Mouse (Mus musculus) olfactory bulb, adult 2 months (tissue): Measurements from ENCODE around the gene Rnase4.

Source experiments
- CTCF ChIP-seq: fragments of 200-500 bp; IDR thresholded peaks from 2 replicates; pipeline ENCODE4 v1.5.1; 2012; ENCODE audit warnings: low read depth, mild to moderate bottlenecking, low read length, moderate library complexity; ENCODE audit not compliant: insufficient read depth
- POLR2A ChIP-seq: fragments of 200-500 bp; IDR thresholded peaks from 2 replicates; pipeline ENCODE4 v1.6.1; 2012; ENCODE audit warnings: mild to moderate bottlenecking, low read depth, low read length, moderate library complexity; ENCODE audit not compliant: insufficient read depth

- TF ChIP-seq POLR2A (no peak), CTCF (no peak)
Measured at GRCm38 (mm10) chr14:51094921-51095320, 4.0 kb downstream of the Rnase4 start.
